Mouse (Mus musculus): ENCODE measurements around the gene Fam81a. TPM values are rescaled to one million over a fixed set of nuclear protein-coding genes. Genes with fewer than 3 reads are reported as not detected.

Fam81a gene
- total and polyA plus RNA-seq, 2 experiments from 2014 or later: 22.3 to 28.2 TPM

DNA sequence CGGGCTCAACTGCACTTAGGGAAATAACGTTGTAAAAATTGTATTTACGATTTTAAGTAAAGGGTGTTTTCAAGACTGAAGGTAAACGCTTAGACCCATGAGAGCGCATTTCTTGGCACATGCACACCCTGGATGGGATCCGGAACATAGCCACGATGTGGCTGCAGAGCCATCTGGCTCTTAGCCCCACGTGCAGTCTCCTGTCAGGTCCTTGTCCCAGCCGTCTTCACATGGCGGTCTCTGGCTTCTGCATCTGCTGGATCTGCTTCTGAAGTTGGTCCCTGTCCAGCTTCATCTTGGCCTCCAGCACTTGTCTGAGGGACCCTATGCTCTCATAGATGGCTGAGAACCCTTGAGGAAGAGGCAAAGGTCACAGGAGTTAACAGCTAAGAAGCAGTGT lies 51.8 kb downstream of the Fam81a start:
- no peak overlapping the region for H3K27ac ChIP-seq (ENCODE audit: low read depth)
- no peak for TF ChIP-seq CTCF (IDR thresholded peaks at IDR 0.05; ENCODE audit: low read depth)
- no peak for TF ChIP-seq EP300 (IDR thresholded peaks at IDR 0.05; ENCODE audit: low read depth)
- 80% methylated on average over 10 of the region's 10 CpGs for WGBS

GRCm38 (mm10) chr9:70088786-70089096 lies 53.6 kb downstream of the Fam81a start:
- Histone ChIP-seq H3K27me3 (ENCODE audit: control insufficient read depth, insufficient read depth, low read length) (no peaks in the 10 kb centered on the region), H3K4me3 (ENCODE audit: low read depth, low read length) (no peak overlapping the region), H3K36me3 (replicated peaks; ENCODE audit: control insufficient read depth, insufficient read depth, low read length) (no peaks in the 10 kb centered on the region), H3K9me3 (replicated peaks; ENCODE audit: control insufficient read depth, low read length) (no peaks in the 10 kb centered on the region), H3K4me1 (ENCODE audit: control insufficient read depth, insufficient read depth) (no peaks in the 10 kb centered on the region), H3K27ac (ENCODE audit: low read depth) (no peak overlapping the region), H3K4me2 (ENCODE audit: low read depth, low read length) (0 out of 2 replicates have a peak overlapping the region, but pooled peaks have one; percentile 12), H3K9ac (replicated peaks; ENCODE audit: low read depth, low read length) (no peak overlapping the region)
- no peak for TF ChIP-seq EP300 (IDR thresholded peaks at IDR 0.05; ENCODE audit: low read depth)
- TF ChIP-seq CTCF (IDR thresholded peaks at IDR 0.05; ENCODE audit: low read depth): no peak
- 68% methylated on average over 6 of the region's 6 CpGs for WGBS
- DNase-seq (ENCODE audit: low spot score) (no peak), ATAC-seq (ENCODE audit: insufficient read depth, low read depth) (no peak)

More for the DNA sequence above, 51.8 kb downstream of the Fam81a start:
- Histone ChIP-seq H3K36me3 (replicated peaks; ENCODE audit: control insufficient read depth, insufficient read depth, low read length) (no peaks in the 10 kb centered on the region), H3K4me3 (ENCODE audit: low read depth, low read length) (no peak overlapping the region), H3K4me1 (ENCODE audit: control insufficient read depth, insufficient read depth) (no peaks in the 10 kb centered on the region), H3K4me2 (ENCODE audit: low read depth, low read length) (no peak overlapping the region), H3K9ac (replicated peaks; ENCODE audit: low read depth, low read length) (no peak overlapping the region), H3K9me3 (replicated peaks; ENCODE audit: control insufficient read depth, low read length) (no peaks in the 10 kb centered on the region), H3K27me3 (ENCODE audit: control insufficient read depth, insufficient read depth, low read length) (no peaks in the 10 kb centered on the region)
- DNase-seq (ENCODE audit: low spot score) (no peak), ATAC-seq (ENCODE audit: insufficient read depth, low read depth) (no peak)

- DNase-seq (ENCODE audit: low spot score) (no peak), ATAC-seq (ENCODE audit: insufficient read depth, low read depth) (no peak)
- Histone ChIP-seq H3K4me3 (ENCODE audit: low read depth, low read length) (no peak overlapping the region), H3K27ac (ENCODE audit: low read depth) (no peak overlapping the region), H3K27me3 (ENCODE audit: control insufficient read depth, insufficient read depth, low read length) (no peaks in the 10 kb centered on the region), H3K4me2 (ENCODE audit: low read depth, low read length) (peak overlapping the region; percentile 12; the same call in 1 of the 2 replicates), H3K4me1 (ENCODE audit: control insufficient read depth, insufficient read depth) (no peaks in the 10 kb centered on the region), H3K9me3 (replicated peaks; ENCODE audit: control insufficient read depth, low read length) (no peaks in the 10 kb centered on the region), H3K9ac (replicated peaks; ENCODE audit: low read depth, low read length) (no peak overlapping the region), H3K36me3 (replicated peaks; ENCODE audit: control insufficient read depth, insufficient read depth, low read length) (no peaks in the 10 kb centered on the region)
- 62% methylated on average over 19 of the region's 19 CpGs for WGBS
- TF ChIP-seq CTCF (IDR thresholded peaks at IDR 0.05; ENCODE audit: low read depth): no peak
- no peak for TF ChIP-seq EP300 (IDR thresholded peaks at IDR 0.05; ENCODE audit: low read depth)
Observed at GRCm38 (mm10) chr9:70088041-70088785, 54.1 kb downstream of the Fam81a start.

DNA sequence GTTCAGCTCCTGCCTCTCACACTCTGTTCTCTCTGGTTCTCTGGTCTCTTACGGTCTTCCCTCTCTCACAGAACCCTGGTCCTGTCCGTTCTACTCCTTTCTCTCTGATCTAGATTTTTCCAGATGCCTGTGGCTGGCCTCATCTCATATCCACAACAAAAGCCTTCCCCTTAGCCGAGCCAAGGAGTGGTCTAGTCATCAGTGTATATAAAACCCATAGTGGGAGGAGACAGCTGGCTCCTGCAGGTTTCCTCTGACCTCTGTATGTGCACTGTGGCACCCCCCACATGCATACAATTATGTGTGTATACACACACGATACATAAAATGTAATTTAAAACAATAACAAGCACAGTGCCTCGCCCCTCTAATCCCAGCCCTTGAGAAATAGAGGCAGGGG lies 55.0 kb downstream of the Fam81a start:
- Histone ChIP-seq H3K27ac (ENCODE audit: low read depth) (no peak overlapping the region), H3K4me3 (ENCODE audit: low read depth, low read length) (no peak overlapping the region), H3K36me3 (replicated peaks; ENCODE audit: control insufficient read depth, insufficient read depth, low read length) (no peaks in the 10 kb centered on the region), H3K9me3 (replicated peaks; ENCODE audit: control insufficient read depth, low read length) (no peaks in the 10 kb centered on the region), H3K4me1 (ENCODE audit: control insufficient read depth, insufficient read depth) (no peaks in the 10 kb centered on the region), H3K27me3 (ENCODE audit: control insufficient read depth, insufficient read depth, low read length) (no peaks in the 10 kb centered on the region), H3K4me2 (ENCODE audit: low read depth, low read length) (no peak overlapping the region), H3K9ac (replicated peaks; ENCODE audit: low read depth, low read length) (no peak overlapping the region)
- DNase-seq (ENCODE audit: low spot score) (no peak), ATAC-seq (ENCODE audit: insufficient read depth, low read depth) (no peak)
- 70% methylated on average over 5 of the region's 5 CpGs for WGBS
- TF ChIP-seq EP300 (IDR thresholded peaks at IDR 0.05; ENCODE audit: low read depth): no peak
- no peak for TF ChIP-seq CTCF (IDR thresholded peaks at IDR 0.05; ENCODE audit: low read depth)

DNA sequence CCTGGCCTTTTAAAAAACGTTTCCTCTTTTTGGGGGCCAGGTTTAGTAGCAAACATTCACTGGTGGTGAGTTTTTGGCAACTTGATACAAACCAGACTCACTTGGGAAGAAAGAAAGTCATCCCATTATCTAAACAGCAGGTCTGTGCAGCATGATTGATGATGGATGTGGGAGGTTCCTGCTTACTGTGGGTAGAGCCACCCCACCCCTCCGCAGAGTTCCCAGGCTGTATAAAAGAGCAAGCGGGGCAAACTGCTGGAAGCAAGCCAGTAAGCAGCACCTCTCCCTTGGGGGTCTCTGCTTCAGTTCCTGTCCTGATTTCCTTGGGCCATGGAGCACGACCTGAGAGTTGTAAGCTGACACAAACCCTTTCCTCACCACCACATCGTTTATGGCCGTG lies 56.3 kb downstream of the Fam81a start:
- TF ChIP-seq EP300 (IDR thresholded peaks at IDR 0.05; ENCODE audit: low read depth): no peak
- no peak for TF ChIP-seq CTCF (IDR thresholded peaks at IDR 0.05; ENCODE audit: low read depth)
- H3K4me3 ChIP-seq (ENCODE audit: low read depth, low read length): no peak overlapping the region
- H3K9me3 ChIP-seq (replicated peaks; ENCODE audit: control insufficient read depth, low read length): no peaks in the 10 kb centered on the region
- ATAC-seq (ENCODE audit: insufficient read depth, low read depth) (no peak), DNase-seq (ENCODE audit: low spot score) (no peak)
- no peak overlapping the region for H3K27ac ChIP-seq (ENCODE audit: low read depth)
- H3K9ac ChIP-seq (replicated peaks; ENCODE audit: low read depth, low read length): no peak overlapping the region
- H3K4me2 ChIP-seq (ENCODE audit: low read depth, low read length): no peak overlapping the region
- H3K4me1 ChIP-seq (ENCODE audit: control insufficient read depth, insufficient read depth): no peaks in the 10 kb centered on the region
- no peaks in the 10 kb centered on the region for H3K36me3 ChIP-seq (replicated peaks; ENCODE audit: control insufficient read depth, insufficient read depth, low read length)
- no peaks in the 10 kb centered on the region for H3K27me3 ChIP-seq (ENCODE audit: control insufficient read depth, insufficient read depth, low read length)
- WGBS: 23% methylated on average over 6 of the region's 6 CpGs

- Histone ChIP-seq H3K27ac (ENCODE audit: low read depth) (no peak overlapping the region), H3K9ac (replicated peaks; ENCODE audit: low read depth, low read length) (no peak overlapping the region), H3K27me3 (ENCODE audit: control insufficient read depth, insufficient read depth, low read length) (no peaks in the 10 kb centered on the region), H3K4me2 (ENCODE audit: low read depth, low read length) (no peak overlapping the region), H3K4me3 (ENCODE audit: low read depth, low read length) (no peak overlapping the region), H3K36me3 (replicated peaks; ENCODE audit: control insufficient read depth, insufficient read depth, low read length) (no peaks in the 10 kb centered on the region), H3K4me1 (ENCODE audit: control insufficient read depth, insufficient read depth) (no peaks in the 10 kb centered on the region), H3K9me3 (replicated peaks; ENCODE audit: control insufficient read depth, low read length) (no peaks in the 10 kb centered on the region)
- ATAC-seq (ENCODE audit: insufficient read depth, low read depth) (no peak), DNase-seq (ENCODE audit: low spot score) (peak; percentile 13)
- 59% methylated on average over 11 of the region's 11 CpGs for WGBS
- TF ChIP-seq EP300 (IDR thresholded peaks at IDR 0.05; ENCODE audit: low read depth): no peak
- peak; percentile 56 for TF ChIP-seq CTCF (IDR thresholded peaks at IDR 0.05; ENCODE audit: low read depth)
Observed at GRCm38 (mm10) chr9:70084107-70084506, 58.3 kb downstream of the Fam81a start.

All from heart, postnatal 0 days (tissue).